Mouse (Mus musculus) midbrain, embryonic 16.5 days (tissue): ENCODE measurements at regions not wholly inside any gene's neighbourhood (a gene's known extent, or its start where the extent isn't known, plus 50 kb on each side); places are given as distances from the start of the nearest gene placed in this dataset.

Experiments
- ATAC-seq: fragments of 200-750 bp; cut with Nextera tagmentation; 2 replicates; pipeline ENCODE4 v1.8.0; 2017; ENCODE audit warnings: moderate TSS enrichment
- H3K27ac ChIP-seq: fragments of 300-500 bp; sonication (generic); 2 replicates; pipeline ENCODE4 v1.5.1; 2014; ENCODE audit warnings: mild to moderate bottlenecking, low read length, mixed read lengths
- H3K27me3 ChIP-seq: fragments of 300-500 bp; sonication (generic); 2 replicates; pipeline ENCODE4 v1.6.1; 2014; ENCODE audit warnings: low read depth, low read length, mixed read lengths; ENCODE audit not compliant: control insufficient read depth, insufficient read depth
- H3K36me3 ChIP-seq: fragments of 300-500 bp; sonication (generic); 2 replicates; pipeline ENCODE4 v1.6.1; 2014; ENCODE audit warnings: mild to moderate bottlenecking, low read length, moderate library complexity, mixed read lengths; ENCODE audit not compliant: control insufficient read depth, insufficient read depth
- H3K4me1 ChIP-seq: fragments of 300-500 bp; sonication (generic); 2 replicates; pipeline ENCODE4 v1.6.1; 2014; ENCODE audit warnings: mild to moderate bottlenecking, low read length, mixed read lengths; ENCODE audit not compliant: control insufficient read depth, insufficient read depth
- H3K4me2 ChIP-seq: fragments of 300-500 bp; sonication (generic); 2 replicates; pipeline ENCODE4 v1.6.1; 2014; ENCODE audit warnings: mild to moderate bottlenecking, low read length, mixed read lengths
- H3K4me3 ChIP-seq: fragments of 300-500 bp; sonication (generic); 2 replicates; pipeline ENCODE4 v1.5.1; 2014; ENCODE audit warnings: low read depth, mild to moderate bottlenecking, low read length, moderate library complexity, mixed read lengths
- H3K9ac ChIP-seq: fragments of 300-500 bp; sonication (generic); 2 replicates; pipeline ENCODE4 v1.6.1; 2014; ENCODE audit warnings: low read depth, low read length, mixed read lengths
- H3K9me3 ChIP-seq: fragments of 300-500 bp; sonication (generic); replicated peaks from 2 replicates; pipeline ENCODE4 v1.6.1; 2014; ENCODE audit warnings: mild to moderate bottlenecking, low read length, mixed read lengths; ENCODE audit not compliant: control insufficient read depth, poor library complexity, severe bottlenecking
- WGBS: fragments of 180-500 bp; shearing (Covaris S2); extraction: QIAGEN DNeasy Blood & Tissue Kit; methylation state at CpG from one replicate; pipeline ENCODE4 v1.1.7; 2014; 5-methylcytosine and 5-hydroxymethylcytosine counted together

DNA sequence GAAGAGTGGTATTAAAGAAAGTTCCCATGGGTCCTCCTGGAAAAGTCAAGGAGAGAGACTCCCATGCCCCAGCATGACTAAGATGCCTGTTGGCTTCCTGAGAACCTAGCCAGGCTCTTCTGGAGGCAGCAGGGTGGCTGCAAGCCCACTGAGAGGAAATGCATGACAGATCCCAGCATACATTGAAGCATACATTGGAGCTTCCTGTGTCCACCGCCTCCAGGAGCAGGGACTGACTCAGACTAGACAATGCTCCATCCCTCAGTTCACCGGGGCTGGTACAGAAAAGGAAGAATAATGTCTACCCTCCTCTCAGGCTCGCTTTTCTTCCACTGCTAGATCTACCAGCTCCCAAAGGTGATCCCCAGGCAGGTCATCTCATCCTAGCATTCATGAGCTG lies 104.7 kb upstream of the Zfp703 start:
- ATAC-seq, result no peak
- 90% methylated on average over 3 of the region's 3 CpGs for WGBS
- Histone ChIP-seq H3K4me1 (no peaks in the 10 kb centered on the region), H3K27me3 (no peaks in the 10 kb centered on the region), H3K27ac (no peak overlapping the region), H3K36me3 (no peaks in the 10 kb centered on the region), H3K4me2 (no peak overlapping the region), H3K4me3 (no peak overlapping the region), H3K9me3 (no peaks in the 10 kb centered on the region), H3K9ac (no peak overlapping the region)

GRCm38 (mm10) chr8:26872815-26873214 lies 104.3 kb upstream of the Zfp703 start:
- Histone ChIP-seq H3K36me3 (no peaks in the 10 kb centered on the region), H3K9ac (no peak overlapping the region), H3K27ac (no peak overlapping the region), H3K27me3 (no peaks in the 10 kb centered on the region), H3K4me1 (no peaks in the 10 kb centered on the region), H3K4me2 (no peak overlapping the region), H3K9me3 (no peaks in the 10 kb centered on the region), H3K4me3 (no peak overlapping the region)
- no peak for ATAC-seq
- 77% methylated on average over 8 of the region's 8 CpGs for WGBS

- no peaks in the 10 kb centered on the region for H3K4me1 ChIP-seq
- 77% methylated on average over 7 of the region's 7 CpGs for WGBS
- H3K4me3 ChIP-seq, result no peak overlapping the region
- H3K36me3 ChIP-seq, result no peaks in the 10 kb centered on the region
- no peak overlapping the region for H3K27ac ChIP-seq
- H3K4me2 ChIP-seq, result no peak overlapping the region
- no peak for ATAC-seq
- H3K9me3 ChIP-seq, result no peaks in the 10 kb centered on the region
- no peak overlapping the region for H3K9ac ChIP-seq
- H3K27me3 ChIP-seq, result no peaks in the 10 kb centered on the region
Observed at GRCm38 (mm10) chr8:26880177-26880576, 96.9 kb upstream of the Zfp703 start.

GRCm38 (mm10) chr8:26881268-26882120 lies 95.6 kb upstream of the Zfp703 start:
- H3K4me3 ChIP-seq, result no peak overlapping the region
- H3K27ac ChIP-seq, result no peak overlapping the region
- no peaks in the 10 kb centered on the region for H3K9me3 ChIP-seq
- no peak overlapping the region for H3K9ac ChIP-seq
- H3K4me2 ChIP-seq, result no peak overlapping the region
- WGBS, result 88% methylated on average over 7 of the region's 7 CpGs
- no peak for ATAC-seq
- no peaks in the 10 kb centered on the region for H3K4me1 ChIP-seq
- H3K27me3 ChIP-seq, result no peaks in the 10 kb centered on the region
- no peaks in the 10 kb centered on the region for H3K36me3 ChIP-seq

DNA sequence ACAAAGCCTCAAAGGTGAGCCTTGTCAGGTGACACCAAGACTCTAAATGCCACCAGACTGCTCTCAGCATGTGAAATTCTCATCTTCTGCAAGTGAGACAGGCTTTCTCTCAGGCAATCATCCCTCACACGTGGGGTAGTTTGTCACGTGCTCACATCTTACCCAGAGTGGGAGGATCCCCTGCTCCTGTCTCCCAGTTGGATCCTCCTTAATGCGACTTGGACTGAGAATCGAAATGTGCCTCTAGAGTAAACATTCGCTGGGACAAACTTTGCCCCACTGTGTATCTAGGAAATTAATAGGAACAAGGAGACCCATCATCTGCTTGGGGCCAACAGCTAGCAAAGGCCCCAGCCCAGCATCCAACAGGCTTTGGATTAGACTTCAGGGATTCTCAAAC lies 94.5 kb upstream of the Zfp703 start:
- Histone ChIP-seq H3K27ac (no peak overlapping the region), H3K4me3 (no peak overlapping the region), H3K36me3 (no peaks in the 10 kb centered on the region), H3K9me3 (no peaks in the 10 kb centered on the region), H3K9ac (no peak overlapping the region), H3K27me3 (no peaks in the 10 kb centered on the region), H3K4me1 (no peaks in the 10 kb centered on the region), H3K4me2 (no peak overlapping the region)
- ATAC-seq, result no peak
- 72% methylated on average over 5 of the region's 5 CpGs for WGBS

- no peaks in the 10 kb centered on the region for H3K4me1 ChIP-seq
- H3K4me2 ChIP-seq, result no peak overlapping the region
- no peaks in the 10 kb centered on the region for H3K27me3 ChIP-seq
- H3K36me3 ChIP-seq, result no peaks in the 10 kb centered on the region
- 87% methylated on average over 5 of the region's 5 CpGs for WGBS
- no peaks in the 10 kb centered on the region for H3K9me3 ChIP-seq
- no peak overlapping the region for H3K9ac ChIP-seq
- no peak overlapping the region for H3K4me3 ChIP-seq
- H3K27ac ChIP-seq, result no peak overlapping the region
- ATAC-seq, result no peak
Observed at GRCm38 (mm10) chr8:26883285-26883684, 93.8 kb upstream of the Zfp703 start.

GRCm38 (mm10) chr8:26883770-26884169 lies 93.4 kb upstream of the Zfp703 start:
- no peaks in the 10 kb centered on the region for H3K27me3 ChIP-seq
- ATAC-seq, result no peak

GRCm38 (mm10) chr8:26884350-26884749 lies 92.8 kb upstream of the Zfp703 start:
- no peak overlapping the region for H3K4me3 ChIP-seq
- no peaks in the 10 kb centered on the region for H3K27me3 ChIP-seq
- H3K36me3 ChIP-seq, result no peaks in the 10 kb centered on the region
- no peaks in the 10 kb centered on the region for H3K4me1 ChIP-seq
- H3K4me2 ChIP-seq, result no peak overlapping the region
- ATAC-seq, result no peak
- H3K9ac ChIP-seq, result no peak overlapping the region
- H3K27ac ChIP-seq, result no peak overlapping the region
- WGBS, result 85% methylated on average over 13 of the region's 13 CpGs
- H3K9me3 ChIP-seq, result no peaks in the 10 kb centered on the region

More at GRCm38 (mm10) chr8:26883770-26884169, 93.4 kb upstream of the Zfp703 start:
- WGBS, result 67% methylated on average over 6 of the region's 6 CpGs
- no peak overlapping the region for H3K27ac ChIP-seq
- H3K9ac ChIP-seq, result no peak overlapping the region
- no peaks in the 10 kb centered on the region for H3K4me1 ChIP-seq
- no peaks in the 10 kb centered on the region for H3K9me3 ChIP-seq
- H3K4me2 ChIP-seq, result no peak overlapping the region
- H3K36me3 ChIP-seq, result no peaks in the 10 kb centered on the region
- no peak overlapping the region for H3K4me3 ChIP-seq

- Histone ChIP-seq H3K4me2 (no peak overlapping the region), H3K9ac (no peak overlapping the region), H3K27ac (no peak overlapping the region), H3K4me1 (no peaks in the 10 kb centered on the region), H3K27me3 (no peaks in the 10 kb centered on the region), H3K36me3 (no peaks in the 10 kb centered on the region), H3K9me3 (no peaks in the 10 kb centered on the region), H3K4me3 (no peak overlapping the region)
- ATAC-seq, result no peak
- 90% methylated on average over 5 of the region's 5 CpGs for WGBS
Observed at GRCm38 (mm10) chr8:26885365-26885764, 91.8 kb upstream of the Zfp703 start.
